Mouse (Mus musculus) yolk sac, embryonic 10.5 days (tissue): ENCODE results near the gene Cbll1.
"Not testable (repeated sequence)": the region's sequence is repeated elsewhere in the genome, so short reads cannot be mapped to it uniquely, and the experiment has no call there.

Experiments
- DNase-seq: peaks from one replicate; pipeline ENCODE4 v3.0.0-alpha.2; 2017; ENCODE audit warnings: low spot score

Cbll1 gene

DNA sequence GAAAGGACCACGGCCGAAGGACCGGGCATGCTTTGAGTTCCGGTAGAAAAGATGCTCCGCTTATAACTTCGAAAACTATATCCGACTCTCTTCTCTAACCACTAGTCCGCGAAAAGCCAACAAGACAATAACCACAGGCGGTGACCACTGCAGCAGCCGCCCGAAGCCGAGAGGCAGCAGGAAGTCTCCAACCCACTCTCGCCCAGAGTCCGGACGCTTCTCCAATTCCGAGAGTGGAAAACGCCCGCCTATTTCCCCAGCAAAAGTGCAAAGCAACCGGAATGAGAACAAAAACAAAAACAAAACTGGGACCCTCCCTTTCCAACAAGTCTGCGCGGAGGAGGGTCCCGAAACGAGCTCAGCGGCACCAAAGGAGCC, 491 bp downstream of the Cbll1 start:
- no peak for DNase-seq

DNA sequence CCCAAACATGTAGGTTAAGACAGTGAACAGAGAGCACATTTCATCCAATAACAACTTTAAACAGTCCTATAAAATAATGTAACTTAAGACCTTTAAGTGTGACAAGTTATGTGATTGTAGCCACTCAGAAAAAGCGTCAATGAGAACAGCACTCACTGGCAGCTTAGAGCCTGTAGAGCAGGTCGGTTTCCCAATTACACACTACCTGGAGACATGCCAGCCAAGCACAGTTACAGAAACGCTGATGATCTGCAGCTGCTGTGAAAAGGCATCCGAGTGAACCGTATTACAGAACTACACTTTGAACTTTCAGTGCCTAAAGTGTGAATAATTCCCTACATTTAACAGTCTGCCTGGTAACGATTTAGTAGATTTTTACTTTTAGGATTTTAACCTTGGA, 13.0 kb downstream of the Cbll1 start:
- DNase-seq, result no peak

DNA sequence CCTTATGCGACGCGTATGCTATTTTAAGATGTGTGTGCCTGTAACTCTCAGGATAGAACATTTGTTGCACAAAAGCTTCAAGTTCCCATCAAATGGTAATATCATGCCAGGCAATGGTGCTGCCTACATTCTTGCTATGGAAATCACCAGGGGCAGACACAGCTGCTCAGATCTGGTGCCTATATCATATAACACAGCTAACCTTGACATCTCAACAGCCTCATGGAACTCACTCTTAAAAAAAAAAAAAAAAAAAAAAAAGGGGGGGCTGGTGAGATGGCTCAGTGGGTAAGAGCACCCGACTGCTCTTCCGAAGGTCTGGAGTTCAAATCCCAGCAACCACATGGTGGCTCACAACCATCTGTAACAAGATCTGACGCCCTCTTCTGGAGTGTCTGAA, 21.2 kb downstream of the Cbll1 start:
- not testable (repeated sequence) for DNase-seq

DNA sequence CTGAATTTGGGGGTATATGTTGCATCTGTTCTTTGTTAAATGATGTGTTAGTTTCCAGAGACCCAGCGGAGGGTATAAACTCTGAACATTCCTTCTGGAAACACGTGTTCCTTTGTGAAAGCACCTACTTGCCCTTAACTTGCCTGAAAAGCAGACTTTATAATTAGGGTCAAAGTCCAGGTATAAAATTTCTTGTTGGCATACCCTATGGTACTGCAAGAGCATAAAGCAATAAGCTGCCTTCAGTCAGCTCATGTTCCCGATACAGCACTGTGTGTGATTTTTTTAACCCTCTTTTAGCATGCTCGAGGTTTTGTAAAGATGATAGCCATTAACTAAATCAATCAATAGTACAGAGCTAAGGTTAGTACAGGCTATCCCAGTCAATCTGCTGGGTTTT, 36.8 kb downstream of the Cbll1 start:
- DNase-seq, result no peak

DNA sequence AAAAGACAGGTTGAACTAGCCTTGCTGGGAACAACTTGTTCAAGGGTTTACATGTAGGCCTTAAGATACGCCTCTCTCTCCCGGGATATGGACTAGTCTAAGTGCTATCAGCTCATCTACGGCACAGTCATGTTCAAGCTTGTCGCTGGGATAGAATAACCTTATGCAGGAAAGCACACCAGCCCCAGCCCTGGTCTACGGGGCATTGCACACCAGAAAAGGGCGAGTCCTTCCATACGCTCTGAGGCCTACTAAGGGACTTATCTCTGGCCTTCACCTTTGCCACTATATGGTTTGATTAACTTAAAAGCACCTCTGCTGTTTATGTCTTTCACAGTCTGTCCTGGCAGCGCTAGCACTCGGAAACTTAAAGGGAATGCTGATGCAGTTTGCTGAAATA, 38.0 kb downstream of the Cbll1 start:
- no peak for DNase-seq

DNA sequence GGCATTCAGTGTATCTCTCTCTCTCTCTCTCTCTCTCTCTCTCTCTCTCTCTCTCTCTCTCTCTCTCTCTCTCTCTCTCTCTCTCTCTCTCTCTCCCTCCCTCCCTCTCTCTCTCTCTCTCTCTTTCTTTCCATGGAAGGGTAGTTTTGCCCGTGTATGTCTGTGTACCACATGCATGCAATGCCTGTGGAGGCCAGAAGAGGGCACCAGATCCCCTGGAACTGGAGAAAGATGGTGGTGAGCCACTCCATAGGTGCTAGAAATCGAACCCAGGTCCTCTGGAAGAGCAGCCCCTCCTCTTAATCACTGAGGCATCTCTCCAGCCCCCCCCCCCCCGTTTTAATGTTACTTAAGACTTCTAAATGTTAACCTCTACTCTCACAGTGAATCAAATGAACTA, 39.1 kb downstream of the Cbll1 start:
- not testable (repeated sequence) for DNase-seq

DNA sequence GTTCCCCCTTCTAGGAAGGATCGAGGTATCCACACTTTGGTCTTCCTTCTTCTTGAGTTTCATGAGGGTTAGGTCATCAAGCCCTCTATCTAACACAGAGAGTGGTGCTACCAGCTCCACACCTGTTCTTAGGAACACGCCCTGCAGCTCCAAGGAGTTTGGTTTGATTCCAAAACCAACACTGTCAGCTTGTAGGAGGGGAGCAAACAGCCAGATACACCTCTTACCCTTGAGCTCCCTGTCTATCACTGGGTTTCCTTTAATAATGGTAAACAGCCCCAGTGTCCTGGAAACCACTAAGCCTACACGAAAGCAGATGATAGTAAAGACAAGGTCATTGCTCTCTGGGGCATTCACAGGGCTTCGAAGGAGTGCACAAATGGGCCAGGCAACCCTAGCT, 40.9 kb downstream of the Cbll1 start:
- DNase-seq, result no peak

DNA sequence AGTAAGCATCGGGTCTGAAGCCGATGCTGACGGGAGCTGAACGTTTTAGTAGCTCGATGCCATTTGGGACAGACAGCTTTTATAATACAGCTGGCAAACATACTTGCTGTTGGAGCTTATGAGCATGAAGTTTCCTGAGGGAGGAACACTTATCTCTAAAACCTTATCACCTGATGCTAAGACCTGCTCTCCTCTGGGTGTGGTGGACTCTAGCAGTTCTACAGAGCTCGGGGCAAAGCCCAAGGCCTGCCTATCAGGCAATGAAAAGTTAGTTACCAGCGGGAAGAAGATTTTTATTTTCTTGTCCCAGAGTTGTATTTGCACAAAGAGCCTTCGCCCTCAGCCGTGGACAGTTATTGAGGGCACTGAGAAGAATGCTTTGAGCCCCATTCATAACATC, 43.1 kb downstream of the Cbll1 start:
- DNase-seq, result no peak

DNA sequence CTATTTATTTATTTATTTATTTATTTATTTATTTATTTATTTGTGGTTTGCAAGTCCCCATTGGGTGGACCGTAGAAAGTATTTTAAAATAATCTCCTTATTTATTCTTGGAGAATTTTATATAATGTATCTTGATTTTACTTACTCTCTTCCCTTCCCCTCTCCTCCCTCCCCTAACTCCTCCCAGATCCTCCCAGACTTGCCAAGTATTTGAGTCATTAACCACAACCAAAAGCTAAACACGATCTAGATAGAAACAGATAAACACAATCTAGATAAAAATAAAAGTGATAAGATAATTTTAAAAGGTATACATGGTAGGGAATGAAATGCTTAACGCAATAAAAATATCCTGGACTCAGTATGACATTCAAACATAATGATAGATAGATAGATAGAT, 50.1 kb downstream of the Cbll1 start:
- no peak for DNase-seq

DNA sequence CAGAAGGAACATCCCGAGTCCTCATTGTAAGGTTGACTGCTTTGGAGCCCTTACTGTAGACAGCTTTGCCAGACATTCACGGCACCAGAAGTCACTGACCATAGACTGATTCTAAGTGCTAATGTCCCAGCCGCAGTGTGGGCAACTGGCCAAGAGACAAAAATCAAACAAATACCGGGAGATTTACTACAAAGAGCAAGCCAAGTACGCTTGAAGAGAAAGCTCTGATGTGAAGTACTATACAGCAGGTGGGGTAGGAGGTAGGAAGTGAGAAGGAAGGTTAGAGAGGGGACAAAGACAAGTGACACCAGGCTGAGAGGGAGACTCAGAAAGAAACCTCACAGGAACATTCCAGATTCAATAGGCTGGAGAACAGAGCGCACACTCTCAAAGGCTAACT, 54.6 kb downstream of the Cbll1 start:
- DNase-seq, result no peak

DNA sequence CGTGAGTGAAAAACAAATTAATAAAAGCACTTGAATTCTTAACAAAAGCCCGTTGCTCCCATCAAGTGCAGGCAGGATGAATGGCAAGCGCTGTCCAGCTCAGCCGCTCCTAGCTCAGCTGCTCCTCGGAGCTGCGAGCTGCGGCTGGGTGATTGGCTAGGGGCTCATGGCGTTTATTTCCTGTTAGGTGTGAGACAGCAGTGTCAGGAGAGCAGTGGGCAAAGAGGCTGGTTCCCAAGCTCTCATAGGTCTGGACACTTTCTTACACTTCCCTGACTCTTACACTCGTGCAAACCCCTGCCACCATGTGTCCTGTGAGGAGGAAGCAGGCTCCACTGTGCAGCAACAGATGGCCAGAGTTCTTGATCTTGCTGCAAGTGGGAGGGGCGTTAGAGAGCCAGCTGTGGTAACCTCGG, 55.3 kb downstream of the Cbll1 start:
- peak; percentile 43 for DNase-seq

DNA sequence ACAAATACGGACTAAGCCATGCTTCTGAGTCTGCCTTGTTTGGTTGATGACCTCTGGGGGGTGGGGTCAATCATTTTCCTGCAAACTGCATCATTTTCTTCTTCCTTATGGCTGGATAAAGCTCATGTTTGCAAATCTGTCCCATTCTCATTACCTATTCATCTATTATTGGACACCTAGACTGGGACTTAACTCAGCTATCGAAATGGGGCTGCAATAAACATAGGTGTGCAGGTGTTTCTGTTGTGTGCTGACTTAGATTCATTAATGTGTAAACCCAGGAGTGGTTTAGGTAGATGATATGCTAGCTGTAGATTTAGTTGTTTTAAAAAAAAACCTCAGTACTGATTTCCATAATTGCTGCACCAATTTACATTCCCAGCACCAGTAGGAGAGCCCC, 59.8 kb downstream of the Cbll1 start:
- DNase-seq, result no peak

DNA sequence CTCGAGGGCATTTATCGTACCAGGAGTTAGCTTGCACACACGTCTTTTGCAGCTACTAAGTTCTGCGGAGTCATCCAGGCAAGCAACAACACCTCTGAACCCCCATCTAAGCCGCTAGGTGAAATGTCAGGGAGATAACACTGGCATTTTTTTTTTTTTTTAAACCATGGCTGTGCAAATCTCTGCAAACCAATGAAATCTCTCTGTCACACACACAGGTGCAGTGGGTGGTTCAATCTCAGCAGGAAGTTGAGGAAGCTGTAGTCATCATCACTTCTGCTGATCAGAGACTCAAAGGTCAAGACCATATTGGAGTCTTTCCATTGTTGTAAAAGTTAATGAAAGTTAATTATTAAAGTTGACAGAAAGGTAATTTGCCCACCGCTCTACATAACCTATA, 61.6 kb downstream of the Cbll1 start:
- no peak for DNase-seq
